Mouse (Mus musculus): ENCODE measurements around the gene Cpsf3. TPM values are rescaled to one million over a fixed set of nuclear protein-coding genes. Genes with fewer than 3 reads are reported as not detected.

Cpsf3 gene
- 53.3 and 55.8 TPM in 2 replicates for polyA plus RNA-seq (2011; ENCODE audit: insufficient read length, low read depth, missing spikeins)

- H3K4me3 ChIP-seq (ENCODE audit: insufficient read depth, low read length) = peak within 1 kb of the TSS; percentile 94
- no peak for TF ChIP-seq POLR2A (IDR thresholded peaks at IDR 0.05; ENCODE audit: low read depth, low read length)
- 0 out of 2 replicates have a peak, but pooled peaks have one; percentile 3 for TF ChIP-seq CTCF (IDR thresholded peaks at IDR 0.05; ENCODE audit: borderline replicate concordance, insufficient read depth, low read length)
- peaks cover 3% of the 10 kb centered on the region for H3K4me1 ChIP-seq (ENCODE audit: control insufficient read depth, insufficient read depth, low read length)
- peak within 1 kb of the TSS; percentile 58 for H3K27ac ChIP-seq (ENCODE audit: insufficient read depth, low read length)
These were observed at the start of gene Cpsf3 for GRCm38 (mm10) chr12:21284761-21285441. Gene Cpsf3, plus strand, starts transcription at chr12:21285391.

GRCm38 (mm10) chr12:21241965-21242364, 43.2 kb upstream of the Cpsf3 start:
- H3K4me1 ChIP-seq (ENCODE audit: control insufficient read depth, insufficient read depth, low read length) = no peaks in the 10 kb centered on the region
- TF ChIP-seq CTCF (IDR thresholded peaks at IDR 0.05; ENCODE audit: borderline replicate concordance, insufficient read depth, low read length) (no peak), POLR2A (IDR thresholded peaks at IDR 0.05; ENCODE audit: low read depth, low read length) (no peak)
- no peak overlapping the region for H3K27ac ChIP-seq (ENCODE audit: insufficient read depth, low read length)
- H3K4me3 ChIP-seq (ENCODE audit: insufficient read depth, low read length) = no peak overlapping the region

- Histone ChIP-seq H3K4me1 (ENCODE audit: control insufficient read depth, insufficient read depth, low read length) (no peaks in the 10 kb centered on the region), H3K4me3 (ENCODE audit: insufficient read depth, low read length) (no peak overlapping the region), H3K27ac (ENCODE audit: insufficient read depth, low read length) (no peak overlapping the region)
- TF ChIP-seq POLR2A (IDR thresholded peaks at IDR 0.05; ENCODE audit: low read depth, low read length) (no peak), CTCF (IDR thresholded peaks at IDR 0.05; ENCODE audit: borderline replicate concordance, insufficient read depth, low read length) (no peak)
These were observed 40.7 kb upstream of the Cpsf3 start for GRCm38 (mm10) chr12:21244375-21244960.

- no peaks in the 10 kb centered on the region for H3K4me1 ChIP-seq (ENCODE audit: control insufficient read depth, insufficient read depth, low read length)
- TF ChIP-seq POLR2A (IDR thresholded peaks at IDR 0.05; ENCODE audit: low read depth, low read length) (no peak), CTCF (IDR thresholded peaks at IDR 0.05; ENCODE audit: borderline replicate concordance, insufficient read depth, low read length) (no peak)
- H3K27ac ChIP-seq (ENCODE audit: insufficient read depth, low read length) = no peak overlapping the region
- no peak overlapping the region for H3K4me3 ChIP-seq (ENCODE audit: insufficient read depth, low read length)
These were observed 37.3 kb upstream of the Cpsf3 start for GRCm38 (mm10) chr12:21247711-21248392.

- 0 out of 2 replicates have a peak, but pooled peaks cover 2% of the 10 kb centered on the region for H3K4me1 ChIP-seq (ENCODE audit: control insufficient read depth, insufficient read depth, low read length)
These were observed 24.5 kb upstream of the Cpsf3 start for GRCm38 (mm10) chr12:21260494-21261256.

GRCm38 (mm10) chr12:21261521-21261920, 23.7 kb upstream of the Cpsf3 start:
- TF ChIP-seq CTCF (IDR thresholded peaks at IDR 0.05; ENCODE audit: borderline replicate concordance, insufficient read depth, low read length) (no peak), POLR2A (IDR thresholded peaks at IDR 0.05; ENCODE audit: low read depth, low read length) (no peak)
- no peak overlapping the region for H3K4me3 ChIP-seq (ENCODE audit: insufficient read depth, low read length)
- H3K27ac ChIP-seq (ENCODE audit: insufficient read depth, low read length) = no peak overlapping the region

More at GRCm38 (mm10) chr12:21260494-21261256, 24.5 kb upstream of the Cpsf3 start:
- TF ChIP-seq CTCF (IDR thresholded peaks at IDR 0.05; ENCODE audit: borderline replicate concordance, insufficient read depth, low read length) (peak; percentile 34; the same call in 1 of the 2 replicates), POLR2A (IDR thresholded peaks at IDR 0.05; ENCODE audit: low read depth, low read length) (no peak)
- H3K4me3 ChIP-seq (ENCODE audit: insufficient read depth, low read length) = no peak overlapping the region
- no peak overlapping the region for H3K27ac ChIP-seq (ENCODE audit: insufficient read depth, low read length)

GRCm38 (mm10) chr12:21263256-21263655, 21.9 kb upstream of the Cpsf3 start:
- H3K4me3 ChIP-seq (ENCODE audit: insufficient read depth, low read length) = no peak overlapping the region
- no peak overlapping the region for H3K27ac ChIP-seq (ENCODE audit: insufficient read depth, low read length)
- H3K4me1 ChIP-seq (ENCODE audit: control insufficient read depth, insufficient read depth, low read length) = 0 out of 2 replicates have a peak, but pooled peaks cover 2% of the 10 kb centered on the region
- TF ChIP-seq POLR2A (IDR thresholded peaks at IDR 0.05; ENCODE audit: low read depth, low read length) (no peak), CTCF (IDR thresholded peaks at IDR 0.05; ENCODE audit: borderline replicate concordance, insufficient read depth, low read length) (no peak)

More at GRCm38 (mm10) chr12:21261521-21261920, 23.7 kb upstream of the Cpsf3 start:
- 0 out of 2 replicates have a peak, but pooled peaks cover 2% of the 10 kb centered on the region for H3K4me1 ChIP-seq (ENCODE audit: control insufficient read depth, insufficient read depth, low read length)

- Histone ChIP-seq H3K4me3 (ENCODE audit: insufficient read depth, low read length) (no peak overlapping the region), H3K27ac (ENCODE audit: insufficient read depth, low read length) (peak overlapping the region; percentile 15), H3K4me1 (ENCODE audit: control insufficient read depth, insufficient read depth, low read length) (0 out of 2 replicates have a peak, but pooled peaks cover 2% of the 10 kb centered on the region)
- no peak for TF ChIP-seq POLR2A (IDR thresholded peaks at IDR 0.05; ENCODE audit: low read depth, low read length)
These were observed 20.9 kb upstream of the Cpsf3 start for GRCm38 (mm10) chr12:21264241-21264640.

GRCm38 (mm10) chr12:21264970-21265369, 20.2 kb upstream of the Cpsf3 start:
- no peak overlapping the region for H3K4me3 ChIP-seq (ENCODE audit: insufficient read depth, low read length)
- H3K4me1 ChIP-seq (ENCODE audit: control insufficient read depth, insufficient read depth, low read length) = 0 out of 2 replicates have a peak, but pooled peaks cover 2% of the 10 kb centered on the region
- no peak for TF ChIP-seq POLR2A (IDR thresholded peaks at IDR 0.05; ENCODE audit: low read depth, low read length)
- no peak overlapping the region for H3K27ac ChIP-seq (ENCODE audit: insufficient read depth, low read length)

Data from embryonic fibroblast, embryonic 13.5 days (primary cell).